Mouse (Mus musculus): Measurements from ENCODE around the gene Vmp1. TPM values are rescaled to one million over a fixed set of nuclear protein-coding genes. Genes with fewer than 3 reads are reported as not detected.

The Vmp1 gene
- polyA plus RNA-seq, 1 experiment from 2014 or later = 128 TPM

DNA sequence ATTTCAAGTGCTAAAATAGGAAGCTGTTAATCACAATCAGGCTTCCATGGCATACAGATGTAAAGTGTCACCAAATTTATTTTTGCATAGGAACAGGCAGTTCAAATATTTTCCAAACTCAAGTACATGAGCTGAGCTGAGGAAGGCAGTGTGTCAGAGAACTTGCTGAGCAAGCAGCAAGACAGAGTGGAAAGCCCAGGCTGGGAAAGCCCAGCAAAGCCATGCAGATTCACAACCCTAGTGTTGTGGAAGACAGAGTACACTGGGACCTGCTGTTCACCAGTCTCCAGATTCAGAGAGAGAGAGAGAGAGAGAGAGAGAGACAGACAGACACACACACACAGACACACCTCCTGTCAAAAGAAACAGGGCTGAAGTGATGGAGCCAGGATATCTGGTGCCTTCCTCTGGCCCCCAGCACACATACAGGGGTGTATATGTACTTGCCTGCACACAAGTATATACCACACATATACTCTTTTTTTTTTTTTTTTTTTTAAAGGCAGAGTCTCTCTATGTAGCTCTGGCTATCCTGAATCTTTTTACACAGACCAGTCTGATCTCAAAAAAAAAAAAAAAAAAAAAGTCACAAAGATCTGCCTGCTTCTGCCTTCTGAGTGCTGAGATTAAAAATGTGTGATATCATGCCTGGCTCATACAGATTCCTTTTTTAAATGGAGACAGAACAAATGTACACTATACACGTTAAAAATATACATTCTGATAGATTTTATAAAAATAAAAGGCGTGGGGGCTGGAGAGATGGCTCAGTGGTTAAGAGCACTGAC, 64.9 kb downstream of the Vmp1 start:
- WGBS = 84% methylated on average over 2 of the region's 2 CpGs
- no peak overlapping the region for H3K4me3 ChIP-seq (ENCODE audit: low read depth, low read length)
- no peak overlapping the region for H3K27ac ChIP-seq (ENCODE audit: low read length)
- no peak overlapping the region for H3K9ac ChIP-seq (ENCODE audit: low read depth, low read length)
- no peaks in the 10 kb centered on the region for H3K9me3 ChIP-seq (replicated peaks; ENCODE audit: control insufficient read depth, low read length, poor library complexity, severe bottlenecking)
- no peaks in the 10 kb centered on the region for H3K27me3 ChIP-seq (ENCODE audit: control insufficient read depth, insufficient read depth, low read depth, low read length)
- no peak for ATAC-seq
- no peaks in the 10 kb centered on the region for H3K36me3 ChIP-seq (ENCODE audit: control insufficient read depth, insufficient read depth, low read length)
- H3K4me1 ChIP-seq (ENCODE audit: control insufficient read depth, insufficient read depth, low read length) = no peaks in the 10 kb centered on the region
- H3K4me2 ChIP-seq (ENCODE audit: low read length) = no peak overlapping the region

DNA sequence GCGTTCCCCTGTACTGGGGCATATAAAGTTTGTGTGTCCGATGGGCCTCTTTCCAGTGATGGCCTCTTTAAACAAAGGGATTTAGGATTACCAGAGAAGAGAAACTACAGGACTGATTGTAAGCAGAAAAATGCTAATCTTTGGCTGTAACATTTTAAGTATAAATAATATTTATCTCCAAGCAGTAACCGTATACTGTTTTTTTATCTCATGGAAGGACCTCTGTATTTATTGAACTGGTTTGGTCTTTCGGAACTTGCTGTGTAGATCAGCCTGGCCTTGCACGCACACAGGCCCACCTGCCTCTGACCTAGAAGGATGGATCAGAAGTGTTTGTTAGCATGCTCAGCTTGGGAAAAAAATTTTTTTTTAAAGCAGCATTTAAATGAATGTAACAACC, 69.0 kb downstream of the Vmp1 start:
- H3K4me3 ChIP-seq (ENCODE audit: low read depth, low read length) = no peak overlapping the region
- ATAC-seq = no peak
- 0 out of 2 replicates have a peak, but pooled peaks cover 4% of the 10 kb centered on the region for H3K36me3 ChIP-seq (ENCODE audit: control insufficient read depth, insufficient read depth, low read length)
- H3K4me2 ChIP-seq (ENCODE audit: low read length) = no peak overlapping the region
- no peaks in the 10 kb centered on the region for H3K9me3 ChIP-seq (replicated peaks; ENCODE audit: control insufficient read depth, low read length, poor library complexity, severe bottlenecking)
- H3K27ac ChIP-seq (ENCODE audit: low read length) = no peak overlapping the region
- H3K9ac ChIP-seq (ENCODE audit: low read depth, low read length) = no peak overlapping the region
- H3K27me3 ChIP-seq (ENCODE audit: control insufficient read depth, insufficient read depth, low read depth, low read length) = no peaks in the 10 kb centered on the region
- H3K4me1 ChIP-seq (ENCODE audit: control insufficient read depth, insufficient read depth, low read length) = no peaks in the 10 kb centered on the region
- WGBS = 80% methylated on average over 5 of the region's 5 CpGs

DNA sequence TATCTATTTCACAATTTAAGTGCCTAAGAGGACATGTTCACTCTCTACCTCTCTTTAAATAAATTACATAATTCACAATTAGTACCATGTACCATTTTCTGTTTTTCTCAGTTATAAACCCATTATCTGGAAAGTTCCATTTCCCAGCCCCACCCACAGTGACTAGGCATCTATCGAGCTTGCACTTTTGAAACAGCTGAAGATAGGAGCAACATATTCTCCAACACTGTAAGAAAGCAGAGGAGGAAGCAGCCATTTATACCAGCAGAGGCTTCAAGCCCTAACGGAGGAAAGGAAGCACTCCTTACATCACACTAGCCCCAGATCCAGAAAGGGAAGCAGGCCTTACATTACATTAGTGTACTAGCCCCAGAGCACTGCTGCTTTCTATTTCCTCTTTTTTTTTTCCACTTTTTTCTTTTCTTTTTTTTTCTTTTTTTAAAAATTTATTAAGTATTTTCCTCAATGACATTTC, 69.5 kb downstream of the Vmp1 start:
- H3K27ac ChIP-seq (ENCODE audit: low read length) = no peak overlapping the region
- WGBS = 86% methylated on average over 2 of the region's 2 CpGs
- no peak overlapping the region for H3K4me2 ChIP-seq (ENCODE audit: low read length)
- ATAC-seq = no peak
- H3K9ac ChIP-seq (ENCODE audit: low read depth, low read length) = no peak overlapping the region
- no peaks in the 10 kb centered on the region for H3K4me1 ChIP-seq (ENCODE audit: control insufficient read depth, insufficient read depth, low read length)
- no peaks in the 10 kb centered on the region for H3K27me3 ChIP-seq (ENCODE audit: control insufficient read depth, insufficient read depth, low read depth, low read length)
- no peaks in the 10 kb centered on the region for H3K9me3 ChIP-seq (replicated peaks; ENCODE audit: control insufficient read depth, low read length, poor library complexity, severe bottlenecking)
- H3K36me3 ChIP-seq (ENCODE audit: control insufficient read depth, insufficient read depth, low read length) = 0 out of 2 replicates have a peak, but pooled peaks cover 4% of the 10 kb centered on the region
- H3K4me3 ChIP-seq (ENCODE audit: low read depth, low read length) = no peak overlapping the region

DNA sequence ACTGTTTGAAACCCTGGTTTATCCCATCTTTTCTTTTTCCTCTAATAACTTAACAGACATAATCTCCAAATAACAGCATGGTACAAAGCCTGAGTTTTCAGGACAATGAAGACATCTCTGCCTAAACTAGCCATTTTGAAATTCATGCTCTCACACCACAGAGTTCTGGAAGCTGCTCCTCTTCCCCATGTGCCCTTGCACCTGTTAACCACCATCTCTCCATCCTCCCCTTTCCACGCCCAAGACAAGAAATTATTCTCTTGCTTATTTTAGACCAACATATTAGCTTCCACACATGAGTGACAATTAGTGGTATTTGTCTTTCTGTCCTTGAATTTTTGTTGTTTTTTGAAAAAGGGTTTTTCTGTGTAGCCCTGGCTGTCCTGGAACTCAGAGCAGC, 71.6 kb downstream of the Vmp1 start:
- Histone ChIP-seq H3K9ac (ENCODE audit: low read depth, low read length) (no peak overlapping the region), H3K36me3 (ENCODE audit: control insufficient read depth, insufficient read depth, low read length) (0 out of 2 replicates have a peak, but pooled peaks cover 4% of the 10 kb centered on the region), H3K4me2 (ENCODE audit: low read length) (no peak overlapping the region), H3K4me3 (ENCODE audit: low read depth, low read length) (no peak overlapping the region), H3K27ac (ENCODE audit: low read length) (no peak overlapping the region), H3K4me1 (ENCODE audit: control insufficient read depth, insufficient read depth, low read length) (no peaks in the 10 kb centered on the region), H3K9me3 (replicated peaks; ENCODE audit: control insufficient read depth, low read length, poor library complexity, severe bottlenecking) (no peaks in the 10 kb centered on the region), H3K27me3 (ENCODE audit: control insufficient read depth, insufficient read depth, low read depth, low read length) (no peaks in the 10 kb centered on the region)
- WGBS = 97% methylated on average over 1 of the region's 1 CpGs
- ATAC-seq = no peak

DNA sequence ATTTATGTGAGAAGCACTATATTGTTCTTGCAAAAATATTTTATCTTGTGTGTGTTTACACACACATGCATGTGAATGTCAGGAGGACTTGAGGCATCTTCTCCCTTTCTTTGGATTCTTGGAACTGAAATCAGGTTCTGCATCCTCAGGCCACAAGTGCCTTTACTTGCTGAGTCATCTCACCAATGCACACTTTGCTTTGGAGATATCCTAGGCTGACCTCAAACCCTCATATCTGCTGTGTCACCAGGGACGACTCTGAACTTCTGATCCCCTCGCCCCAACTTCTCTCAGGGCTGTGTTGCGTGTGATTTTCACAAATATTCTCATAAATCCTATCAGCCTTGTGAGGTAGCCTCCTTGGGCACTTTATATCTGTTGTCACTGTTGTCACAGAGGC, 73.4 kb downstream of the Vmp1 start:
- Histone ChIP-seq H3K4me2 (ENCODE audit: low read length) (no peak overlapping the region), H3K9me3 (replicated peaks; ENCODE audit: control insufficient read depth, low read length, poor library complexity, severe bottlenecking) (no peaks in the 10 kb centered on the region), H3K9ac (ENCODE audit: low read depth, low read length) (no peak overlapping the region), H3K36me3 (ENCODE audit: control insufficient read depth, insufficient read depth, low read length) (peaks cover 11% of the 10 kb centered on the region), H3K4me3 (ENCODE audit: low read depth, low read length) (no peak overlapping the region), H3K27me3 (ENCODE audit: control insufficient read depth, insufficient read depth, low read depth, low read length) (no peaks in the 10 kb centered on the region), H3K4me1 (ENCODE audit: control insufficient read depth, insufficient read depth, low read length) (no peaks in the 10 kb centered on the region), H3K27ac (ENCODE audit: low read length) (no peak overlapping the region)
- ATAC-seq = no peak
- 85% methylated on average over 3 of the region's 3 CpGs for whole genome bisulfite sequencing

DNA sequence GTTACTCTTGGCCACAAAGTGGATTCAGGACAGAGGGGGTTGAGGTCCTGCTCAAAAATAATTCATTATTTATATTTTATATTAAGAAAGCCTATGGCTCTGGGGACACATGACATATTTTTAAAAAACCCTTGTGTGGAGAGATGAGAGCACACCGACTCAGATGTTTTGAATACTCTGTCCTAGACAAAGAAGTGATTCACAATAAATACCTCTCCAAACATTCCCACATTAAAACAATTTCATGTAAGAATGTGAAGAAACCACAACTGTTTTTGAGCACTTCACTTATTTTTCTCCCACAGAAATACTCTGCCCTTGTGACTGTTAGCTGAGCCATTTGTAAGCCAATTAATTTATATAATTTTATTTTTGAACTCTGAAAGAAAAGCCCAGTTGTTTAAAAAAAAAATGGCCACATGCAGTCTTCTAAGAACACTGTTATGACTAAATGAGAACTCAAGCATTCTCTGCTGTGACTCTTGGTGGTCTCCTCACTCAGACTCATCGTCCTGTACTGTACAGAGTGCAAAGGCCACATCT, 75.8 kb downstream of the Vmp1 start:
- H3K4me1 ChIP-seq (ENCODE audit: control insufficient read depth, insufficient read depth, low read length) = no peaks in the 10 kb centered on the region
- H3K27me3 ChIP-seq (ENCODE audit: control insufficient read depth, insufficient read depth, low read depth, low read length) = no peaks in the 10 kb centered on the region
- no peak for ATAC-seq
- WGBS = 87% methylated on average over 2 of the region's 2 CpGs
- no peak overlapping the region for H3K27ac ChIP-seq (ENCODE audit: low read length)
- no peak overlapping the region for H3K4me2 ChIP-seq (ENCODE audit: low read length)
- H3K4me3 ChIP-seq (ENCODE audit: low read depth, low read length) = no peak overlapping the region
- H3K36me3 ChIP-seq (ENCODE audit: control insufficient read depth, insufficient read depth, low read length) = peaks cover 11% of the 10 kb centered on the region
- H3K9me3 ChIP-seq (replicated peaks; ENCODE audit: control insufficient read depth, low read length, poor library complexity, severe bottlenecking) = no peaks in the 10 kb centered on the region
- H3K9ac ChIP-seq (ENCODE audit: low read depth, low read length) = no peak overlapping the region

DNA sequence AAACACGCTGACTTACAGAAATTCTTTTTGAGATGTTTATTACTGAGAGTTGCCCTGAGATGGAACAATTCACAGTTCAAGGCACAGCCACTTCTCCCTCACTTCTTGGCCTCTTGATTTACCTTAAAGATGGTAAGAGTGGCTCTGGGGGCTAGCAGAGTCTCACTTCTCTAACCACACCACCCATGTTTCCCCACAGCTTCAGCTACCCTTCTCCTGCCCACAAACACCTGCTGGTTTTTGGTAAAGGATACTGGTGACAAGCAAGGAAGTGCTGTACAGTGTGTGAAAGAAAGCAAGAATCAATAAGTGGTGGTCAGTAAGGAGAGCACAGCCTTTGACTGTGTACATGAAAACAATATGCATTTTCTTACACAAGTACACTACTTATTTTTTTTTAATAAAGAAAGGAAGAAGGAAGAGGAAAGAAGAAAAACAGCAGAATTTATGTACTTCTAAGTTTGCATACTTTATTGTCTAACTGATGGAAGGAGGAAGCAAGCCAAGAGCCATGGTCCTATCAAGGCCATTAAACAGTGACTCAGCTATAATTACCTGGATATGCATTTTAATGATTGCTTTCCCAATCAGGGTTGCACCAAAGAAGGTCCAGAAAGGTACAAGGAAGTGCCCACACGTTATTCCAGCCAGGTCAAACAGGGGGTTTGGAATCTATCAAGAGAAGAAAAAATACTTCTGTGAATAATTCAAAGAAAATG, 76.9 kb downstream of the Vmp1 start:
- Histone ChIP-seq H3K27me3 (ENCODE audit: control insufficient read depth, insufficient read depth, low read depth, low read length) (no peaks in the 10 kb centered on the region), H3K4me3 (ENCODE audit: low read depth, low read length) (no peak overlapping the region), H3K27ac (ENCODE audit: low read length) (no peak overlapping the region), H3K4me1 (ENCODE audit: control insufficient read depth, insufficient read depth, low read length) (no peaks in the 10 kb centered on the region), H3K36me3 (ENCODE audit: control insufficient read depth, insufficient read depth, low read length) (peaks cover 11% of the 10 kb centered on the region), H3K4me2 (ENCODE audit: low read length) (no peak overlapping the region), H3K9me3 (replicated peaks; ENCODE audit: control insufficient read depth, low read length, poor library complexity, severe bottlenecking) (no peaks in the 10 kb centered on the region), H3K9ac (ENCODE audit: low read depth, low read length) (no peak overlapping the region)
- no peak for ATAC-seq
- WGBS = 97% methylated on average over 2 of the region's 2 CpGs

DNA sequence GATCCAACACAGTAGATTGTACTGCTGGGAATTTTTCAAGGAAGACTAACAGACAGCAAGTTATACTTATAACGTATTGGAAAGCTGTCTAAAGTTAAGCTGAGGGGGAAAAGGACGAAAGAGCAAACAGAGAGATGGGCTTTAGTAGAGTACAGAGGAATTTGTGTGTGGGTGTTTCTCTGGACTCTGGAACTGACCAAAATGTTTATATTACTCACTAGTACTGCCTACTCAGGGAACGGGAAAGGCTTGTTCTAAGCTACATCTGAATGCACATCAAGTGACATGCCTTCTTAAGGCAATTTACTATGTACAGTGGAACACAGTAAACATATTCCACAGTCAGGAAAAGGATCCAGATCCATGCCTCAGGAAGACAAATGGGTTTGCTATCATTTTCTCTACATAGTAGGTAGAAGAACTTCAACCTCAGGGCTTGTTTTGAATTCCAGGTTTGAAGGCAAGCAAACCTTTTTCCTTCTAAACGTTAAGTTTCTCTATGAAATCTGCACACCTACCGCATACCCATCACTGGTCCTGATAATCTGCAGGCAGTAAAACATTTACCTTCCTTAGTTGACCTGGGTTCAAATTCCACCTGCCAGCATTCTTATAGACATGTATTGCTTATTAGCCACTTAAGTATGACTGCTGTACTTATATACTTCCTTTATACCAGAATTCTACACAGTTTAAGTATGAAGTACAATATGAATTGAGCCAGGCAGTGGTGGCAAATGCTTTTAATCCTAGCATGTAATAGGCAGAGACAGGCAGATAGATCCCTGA, 78.7 kb downstream of the Vmp1 start:
- Histone ChIP-seq H3K27ac (ENCODE audit: low read length) (no peak overlapping the region), H3K36me3 (ENCODE audit: control insufficient read depth, insufficient read depth, low read length) (peaks cover 8% of the 10 kb centered on the region), H3K27me3 (ENCODE audit: control insufficient read depth, insufficient read depth, low read depth, low read length) (no peaks in the 10 kb centered on the region), H3K4me2 (ENCODE audit: low read length) (no peak overlapping the region), H3K4me1 (ENCODE audit: control insufficient read depth, insufficient read depth, low read length) (no peaks in the 10 kb centered on the region), H3K9me3 (replicated peaks; ENCODE audit: control insufficient read depth, low read length, poor library complexity, severe bottlenecking) (no peaks in the 10 kb centered on the region), H3K9ac (ENCODE audit: low read depth, low read length) (no peak overlapping the region), H3K4me3 (ENCODE audit: low read depth, low read length) (no peak overlapping the region)
- WGBS = 92% methylated on average over 5 of the region's 5 CpGs
- ATAC-seq = no peak

Data from midbrain, embryonic 16.5 days (tissue).